Mouse (Mus musculus): ENCODE measurements around the gene Ckmt2.

Gene Ckmt2

DNA sequence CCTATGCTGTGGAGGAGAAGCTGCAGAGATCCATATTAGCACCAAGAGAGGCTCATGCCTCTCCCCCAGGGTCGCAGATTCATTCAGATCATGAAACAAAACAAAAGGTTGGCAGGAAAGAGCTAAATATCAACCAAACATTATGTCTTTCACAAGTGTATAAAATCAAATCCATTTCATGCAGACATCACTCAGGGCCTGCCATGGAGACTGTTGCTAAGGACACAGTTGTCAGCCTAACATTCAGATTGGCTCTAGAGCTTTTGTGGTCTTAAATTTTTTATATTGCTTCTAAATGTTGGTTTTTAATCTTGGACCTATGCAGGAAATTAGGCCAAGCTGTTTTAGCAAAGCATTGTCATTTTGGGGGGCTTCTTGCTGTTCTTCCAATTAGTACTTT, 8.1 kb downstream of the Ckmt2 start:
- DNase-seq (ENCODE audit: low spot score) = no peak

DNA sequence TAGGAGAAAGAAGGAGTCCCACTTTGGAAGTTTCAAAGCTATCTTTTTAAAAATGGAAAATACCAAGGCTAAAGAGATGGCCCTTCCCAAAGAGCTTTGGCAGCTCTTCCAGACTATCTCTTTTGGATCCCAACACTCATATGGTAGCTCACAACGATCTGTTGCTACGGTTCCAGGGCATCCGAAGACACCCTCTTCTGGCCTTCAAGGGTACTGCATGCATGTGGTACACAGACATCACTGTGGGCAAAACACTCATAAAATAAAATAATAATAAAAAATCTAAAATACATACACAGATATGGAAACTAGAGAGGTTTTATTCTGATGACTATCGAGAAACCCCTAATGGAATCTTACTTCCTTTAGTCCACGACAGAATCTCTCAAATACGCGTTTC, 17.9 kb downstream of the Ckmt2 start:
- DNase-seq (ENCODE audit: low spot score) = no peak

- DNase-seq (ENCODE audit: low spot score) = no peak
Measured at GRCm38 (mm10) chr13:91857427-91857826, 19.3 kb downstream of the Ckmt2 start.

GRCm38 (mm10) chr13:91854412-91854811, 22.3 kb downstream of the Ckmt2 start:
- no peak for DNase-seq (ENCODE audit: low spot score)

DNA sequence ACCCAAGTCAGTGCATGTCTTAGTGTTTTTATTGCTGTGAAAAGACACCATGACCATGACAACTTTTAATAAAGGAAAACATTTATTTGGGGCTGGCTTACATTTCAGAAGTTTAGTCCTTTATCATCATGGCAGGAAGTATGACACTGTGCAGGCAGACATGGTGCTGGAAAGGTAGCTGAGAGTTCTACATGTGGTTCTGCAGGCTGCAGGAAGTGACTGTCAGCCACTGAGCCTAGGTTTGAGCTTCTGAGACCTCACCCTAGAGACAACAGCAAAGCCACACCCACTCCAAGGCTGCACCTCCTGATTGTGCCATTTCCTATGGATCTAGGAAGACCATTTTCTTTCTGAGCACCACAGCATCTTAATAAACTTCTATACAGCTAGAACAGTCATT, 48.8 kb downstream of the Ckmt2 start:
- no peak for DNase-seq (ENCODE audit: low spot score)

- DNase-seq (ENCODE audit: low spot score) = no peak
Measured at GRCm38 (mm10) chr13:91826066-91826465, 50.6 kb downstream of the Ckmt2 start.

DNA sequence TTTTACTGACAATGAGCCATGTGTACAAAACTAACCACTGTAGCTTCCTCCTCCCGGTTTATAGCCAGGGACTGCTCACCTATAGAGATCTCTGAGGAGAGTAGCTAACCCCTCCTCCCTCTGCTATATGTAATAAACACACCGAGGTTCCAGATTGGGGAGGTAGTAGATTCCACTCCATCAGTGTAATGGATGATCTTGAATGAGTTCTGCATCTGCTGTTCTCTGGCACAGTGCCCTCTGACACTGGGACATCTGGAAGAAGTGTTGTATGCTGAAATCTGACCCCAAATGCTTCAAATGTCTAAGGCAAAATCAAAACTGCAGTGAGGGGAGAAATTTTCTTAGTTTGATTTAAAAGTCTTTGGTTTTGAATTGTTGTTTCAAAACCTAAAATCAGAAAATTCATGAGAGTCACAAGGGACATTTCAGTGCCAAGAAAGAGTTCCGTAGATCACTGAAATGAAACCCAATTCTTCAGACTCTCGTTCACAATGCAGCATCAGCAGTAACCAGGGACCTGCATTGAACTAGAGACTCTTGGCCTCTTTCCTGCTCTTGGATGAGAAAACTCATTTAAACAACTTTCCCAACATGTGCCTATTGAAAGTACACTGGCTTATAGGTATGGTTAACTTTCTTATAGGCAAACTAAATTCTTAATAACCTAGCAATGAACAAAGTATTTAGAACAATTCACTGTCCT, 51.7 kb downstream of the Ckmt2 start:
- no peak for DNase-seq (ENCODE audit: low spot score)

DNA sequence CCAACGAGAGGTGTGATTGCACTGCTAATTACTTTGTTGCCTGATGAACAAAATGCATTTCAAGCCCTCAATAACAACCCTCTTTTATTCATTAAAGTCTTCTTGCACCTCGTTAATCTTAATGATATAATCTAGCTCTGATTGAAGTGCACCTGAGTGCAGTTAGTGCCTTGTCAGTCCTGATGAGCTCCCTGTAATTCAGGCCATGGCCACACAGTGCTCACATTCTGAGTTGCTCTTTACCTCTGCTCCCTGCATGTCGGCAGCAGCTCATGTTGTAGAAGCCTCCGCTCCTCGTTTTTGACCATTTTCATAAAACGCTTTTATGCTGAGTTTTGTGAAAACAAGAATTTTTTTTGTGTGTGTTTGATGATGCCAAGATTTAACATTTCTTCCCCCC, 53.0 kb downstream of the Ckmt2 start:
- no peak for DNase-seq (ENCODE audit: low spot score)

DNA sequence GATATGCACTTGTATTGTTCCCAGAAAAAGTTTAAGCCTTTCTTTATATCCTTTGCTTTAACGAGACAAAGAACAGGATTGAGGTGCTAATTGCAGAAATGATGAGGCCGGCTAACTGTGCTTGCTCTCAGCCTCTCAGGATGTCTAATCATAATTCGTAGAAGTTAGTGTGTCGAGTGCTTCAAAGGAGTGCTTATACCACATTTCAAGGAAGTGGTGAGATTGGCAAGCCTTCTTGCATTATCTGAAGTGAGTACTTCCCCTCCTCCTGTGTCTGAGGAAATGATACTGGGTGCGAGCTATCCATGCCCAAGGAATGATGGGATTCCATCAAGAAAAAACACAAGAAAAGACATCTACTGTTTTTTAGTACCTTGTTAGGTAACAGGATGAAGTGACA, 62.0 kb downstream of the Ckmt2 start:
- no peak for DNase-seq (ENCODE audit: low spot score)

DNA sequence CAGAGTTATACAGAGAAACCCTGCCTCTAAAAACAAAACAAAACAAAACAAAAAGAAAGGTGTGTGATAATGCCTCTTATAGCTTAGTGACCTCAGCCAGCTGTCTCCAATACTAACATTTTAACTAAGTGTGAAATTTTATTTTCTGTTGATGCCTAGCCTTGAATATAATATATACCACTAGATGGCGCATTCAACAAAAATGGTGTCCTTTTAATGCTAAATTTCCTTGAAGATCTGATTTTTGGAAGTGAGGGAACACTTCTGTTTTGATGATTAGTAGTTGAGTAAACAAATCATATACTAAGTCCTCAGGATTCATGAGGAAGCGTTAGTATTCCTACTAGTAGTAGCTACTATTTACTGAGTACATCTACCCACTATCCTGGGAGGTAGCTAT, 67.2 kb downstream of the Ckmt2 start:
- no peak for DNase-seq (ENCODE audit: low spot score)

- no peak for DNase-seq (ENCODE audit: low spot score)
Measured at GRCm38 (mm10) chr13:91807874-91808575, 68.7 kb downstream of the Ckmt2 start.

DNA sequence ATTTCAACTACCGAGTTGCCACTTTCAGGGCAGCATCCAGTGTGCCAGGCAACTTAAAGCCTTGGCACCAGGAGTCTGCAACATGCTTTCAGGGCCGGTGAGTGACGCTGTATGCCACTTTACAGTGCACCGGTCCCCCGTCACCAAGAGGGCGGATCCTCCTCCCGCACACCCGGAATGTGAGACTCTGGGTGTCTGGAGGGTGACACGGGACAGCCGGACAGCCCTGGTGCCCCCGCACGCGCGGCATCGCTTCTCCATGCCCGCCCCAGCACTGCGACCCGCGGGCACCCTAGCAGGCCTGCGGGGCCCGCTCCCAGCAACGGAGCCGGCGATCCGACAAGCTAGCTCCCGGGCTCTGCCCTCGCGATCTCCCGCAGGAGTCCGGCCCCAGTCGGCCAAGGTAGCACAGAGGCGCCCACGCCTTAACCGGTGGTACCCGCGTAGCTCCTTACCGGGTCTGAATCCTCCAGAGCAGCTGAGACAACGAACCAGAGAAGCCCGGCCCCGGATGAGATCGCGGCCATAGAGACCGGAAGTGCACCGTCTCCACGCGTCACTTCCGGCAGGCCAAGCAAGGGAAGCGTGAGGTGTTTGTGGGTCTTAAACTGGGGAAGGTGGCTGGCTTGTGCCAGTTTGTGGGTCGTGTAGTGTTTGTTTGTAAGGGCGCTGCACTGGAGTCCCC, 69.4 kb downstream of the Ckmt2 start, which contains the start of gene Zcchc9:
Gene Zcchc9 (minus strand): TSS at position 551 of the 685 bp plus-strand sequence.
- peak; percentile 88 for DNase-seq (ENCODE audit: low spot score)
